Mouse (Mus musculus): ENCODE data around the gene Vti1a. TPM values are rescaled to one million over a fixed set of nuclear protein-coding genes. Genes with fewer than 3 reads are reported as not detected.

Vti1a gene
- total RNA-seq, 1 experiment from 2014 or later, result 57.6 TPM

GRCm38 (mm10) chr19:55348187-55348586 is 32.1 kb downstream of the Vti1a start:
- no peak for ATAC-seq (replicated peaks; ENCODE audit: insufficient number of reproducible peaks, low FRiP score, low TSS enrichment, poor library complexity, severe bottlenecking)

GRCm38 (mm10) chr19:55350673-55351378 is 34.7 kb downstream of the Vti1a start:
- no peak for ATAC-seq (replicated peaks; ENCODE audit: insufficient number of reproducible peaks, low FRiP score, low TSS enrichment, poor library complexity, severe bottlenecking)

GRCm38 (mm10) chr19:55362606-55363005 is 46.5 kb downstream of the Vti1a start:
- ATAC-seq (replicated peaks; ENCODE audit: insufficient number of reproducible peaks, low FRiP score, low TSS enrichment, poor library complexity, severe bottlenecking), result no peak

GRCm38 (mm10) chr19:55369691-55370090 is 53.6 kb downstream of the Vti1a start:
- no peak for ATAC-seq (replicated peaks; ENCODE audit: insufficient number of reproducible peaks, low FRiP score, low TSS enrichment, poor library complexity, severe bottlenecking)

- ATAC-seq (replicated peaks; ENCODE audit: insufficient number of reproducible peaks, low FRiP score, low TSS enrichment, poor library complexity, severe bottlenecking), result no peak
Observed at GRCm38 (mm10) chr19:55376331-55376730, 60.2 kb downstream of the Vti1a start.

- no peak for ATAC-seq (replicated peaks; ENCODE audit: insufficient number of reproducible peaks, low FRiP score, low TSS enrichment, poor library complexity, severe bottlenecking)
Observed at GRCm38 (mm10) chr19:55377465-55377864, 61.4 kb downstream of the Vti1a start.

GRCm38 (mm10) chr19:55378884-55379283 is 62.8 kb downstream of the Vti1a start:
- ATAC-seq (replicated peaks; ENCODE audit: insufficient number of reproducible peaks, low FRiP score, low TSS enrichment, poor library complexity, severe bottlenecking), result no peak

GRCm38 (mm10) chr19:55380764-55381163 is 64.7 kb downstream of the Vti1a start:
- no peak for ATAC-seq (replicated peaks; ENCODE audit: insufficient number of reproducible peaks, low FRiP score, low TSS enrichment, poor library complexity, severe bottlenecking)

GRCm38 (mm10) chr19:55381343-55381742 is 65.2 kb downstream of the Vti1a start:
- ATAC-seq (replicated peaks; ENCODE audit: insufficient number of reproducible peaks, low FRiP score, low TSS enrichment, poor library complexity, severe bottlenecking), result no peak

GRCm38 (mm10) chr19:55382745-55383144 is 66.7 kb downstream of the Vti1a start:
- ATAC-seq (replicated peaks; ENCODE audit: insufficient number of reproducible peaks, low FRiP score, low TSS enrichment, poor library complexity, severe bottlenecking), result no peak

GRCm38 (mm10) chr19:55384634-55385033 is 68.5 kb downstream of the Vti1a start:
- no peak for ATAC-seq (replicated peaks; ENCODE audit: insufficient number of reproducible peaks, low FRiP score, low TSS enrichment, poor library complexity, severe bottlenecking)

- ATAC-seq (replicated peaks; ENCODE audit: insufficient number of reproducible peaks, low FRiP score, low TSS enrichment, poor library complexity, severe bottlenecking), result no peak
Observed at GRCm38 (mm10) chr19:55389019-55389418, 72.9 kb downstream of the Vti1a start.

GRCm38 (mm10) chr19:55390323-55390722 is 74.2 kb downstream of the Vti1a start:
- no peak for ATAC-seq (replicated peaks; ENCODE audit: insufficient number of reproducible peaks, low FRiP score, low TSS enrichment, poor library complexity, severe bottlenecking)

GRCm38 (mm10) chr19:55401638-55402037 is 85.5 kb downstream of the Vti1a start:
- ATAC-seq (replicated peaks; ENCODE audit: insufficient number of reproducible peaks, low FRiP score, low TSS enrichment, poor library complexity, severe bottlenecking), result no peak

GRCm38 (mm10) chr19:55408486-55408885 is 92.4 kb downstream of the Vti1a start:
- ATAC-seq (replicated peaks; ENCODE audit: insufficient number of reproducible peaks, low FRiP score, low TSS enrichment, poor library complexity, severe bottlenecking), result no peak

GRCm38 (mm10) chr19:55411415-55411814 is 95.3 kb downstream of the Vti1a start:
- ATAC-seq (replicated peaks; ENCODE audit: insufficient number of reproducible peaks, low FRiP score, low TSS enrichment, poor library complexity, severe bottlenecking), result no peak

- no peak for ATAC-seq (replicated peaks; ENCODE audit: insufficient number of reproducible peaks, low FRiP score, low TSS enrichment, poor library complexity, severe bottlenecking)
Observed at GRCm38 (mm10) chr19:55411894-55412293, 95.8 kb downstream of the Vti1a start.

- ATAC-seq (replicated peaks; ENCODE audit: insufficient number of reproducible peaks, low FRiP score, low TSS enrichment, poor library complexity, severe bottlenecking), result no peak
Observed at GRCm38 (mm10) chr19:55414050-55414449, 98.0 kb downstream of the Vti1a start.

- ATAC-seq (replicated peaks; ENCODE audit: insufficient number of reproducible peaks, low FRiP score, low TSS enrichment, poor library complexity, severe bottlenecking), result no peak
Observed at GRCm38 (mm10) chr19:55418756-55419155, 102.7 kb downstream of the Vti1a start.

- ATAC-seq (replicated peaks; ENCODE audit: insufficient number of reproducible peaks, low FRiP score, low TSS enrichment, poor library complexity, severe bottlenecking), result no peak
Observed at GRCm38 (mm10) chr19:55419961-55420360, 103.9 kb downstream of the Vti1a start.

- no peak for ATAC-seq (replicated peaks; ENCODE audit: insufficient number of reproducible peaks, low FRiP score, low TSS enrichment, poor library complexity, severe bottlenecking)
Observed at GRCm38 (mm10) chr19:55421816-55422215, 105.7 kb downstream of the Vti1a start.

Measured in monocyte, adult 5-6 weeks (primary cell).